ENCODE assay signal across 21 mouse cellular contexts in genomic region chr6:108884603-108885002, GRCm38 (mm10). TPM values are rescaled to one million over a fixed set of nuclear protein-coding genes. Genes with fewer than 3 reads are reported as not detected.
DNase-seq lines count a peak whose midpoint lies in the region; ATAC-seq and TF ChIP-seq lines count a peak whose summit lies in the region.
"Had no signal": no experiment of that assay in that cellular context is flagged by ENCODE, and none has a peak within 500 bp of the region (broad histone marks: within the 10 kb centered on the region; RNA-seq: fewer than 3 reads in every experiment).

No protein-coding gene starts in this region.

- H3K79me2 ChIP-seq in liver, adult 2 months (ENCODE audit: control insufficient read depth, insufficient read depth, low read length), result no peaks in the 10 kb centered on the region

- H3K9ac ChIP-seq in embryonic facial prominence, embryonic 14.5 days (ENCODE audit: low read depth, low read length), result no peak overlapping the region
- no peak overlapping the region for H3K9ac ChIP-seq in kidney, embryonic 15.5 days
- no peak overlapping the region for H3K9ac ChIP-seq in kidney, embryonic 14.5 days (ENCODE audit: low read depth, low read length)
- no peak overlapping the region for H3K9ac ChIP-seq in liver, adult 2 months (ENCODE audit: low read depth, low read length)
- H3K9ac ChIP-seq in limb, embryonic 14.5 days (ENCODE audit: low read depth, low read length, severe bottlenecking), result no peak overlapping the region
- H3K9ac ChIP-seq: forebrain, embryonic 13.5 days; forebrain, postnatal 0 days; hindbrain, embryonic 12.5 days had no signal

- H3K4me3 ChIP-seq in embryonic facial prominence, embryonic 14.5 days (ENCODE audit: low read depth, low read length), result no peak overlapping the region
- H3K4me3 ChIP-seq in embryonic facial prominence, embryonic 10.5 days, result no peak overlapping the region
- H3K4me3 ChIP-seq in kidney, embryonic 15.5 days (replicated peaks), result no peak overlapping the region
- H3K4me3 ChIP-seq in kidney, embryonic 14.5 days (ENCODE audit: low read length), result no peak overlapping the region
- no peak overlapping the region for H3K4me3 ChIP-seq in liver, adult 2 months (ENCODE audit: insufficient read depth, low read depth, low read length)
- H3K4me3 ChIP-seq in limb, embryonic 14.5 days (replicated peaks; ENCODE audit: low read length), result no peak overlapping the region
- H3K4me3 ChIP-seq: forebrain, embryonic 13.5 days; hindbrain, embryonic 12.5 days had no signal

- H3K36me3 ChIP-seq in embryonic facial prominence, embryonic 14.5 days (ENCODE audit: control insufficient read depth, insufficient read depth, low read length), result no peaks in the 10 kb centered on the region
- H3K36me3 ChIP-seq in embryonic facial prominence, embryonic 10.5 days (replicated peaks), result no peaks in the 10 kb centered on the region
- H3K36me3 ChIP-seq in kidney, embryonic 15.5 days, result no peaks in the 10 kb centered on the region
- no peaks in the 10 kb centered on the region for H3K36me3 ChIP-seq in kidney, embryonic 14.5 days (ENCODE audit: control insufficient read depth, insufficient read depth, low read length)
- H3K36me3 ChIP-seq in liver, adult 2 months (ENCODE audit: control insufficient read depth, insufficient read depth, low read length), result no peaks in the 10 kb centered on the region
- no peaks in the 10 kb centered on the region for H3K36me3 ChIP-seq in limb, embryonic 14.5 days (ENCODE audit: control insufficient read depth, insufficient read depth, low read length)
- H3K36me3 ChIP-seq: G1E; hindbrain, embryonic 12.5 days had no signal

- peak; percentile 44; the same call in 1 of the 2 replicates for ATAC-seq in embryonic facial prominence, embryonic 14.5 days (ENCODE audit: low read depth)
- ATAC-seq in kidney, embryonic 15.5 days (replicated peaks; ENCODE audit: low FRiP score), result peak; percentile 25; the same call in 1 of the 2 replicates
- ATAC-seq in kidney, embryonic 14.5 days (ENCODE audit: low FRiP score, low TSS enrichment), result no peak
- peak; percentile 81; the same call in 1 of the 2 replicates for ATAC-seq in limb, embryonic 14.5 days (ENCODE audit: low FRiP score, low read depth)
- ATAC-seq: CD4-positive, CD25-positive, alpha-beta regulatory T cell, adult 4 months; forebrain, embryonic 13.5 days; forebrain, postnatal 0 days; hindbrain, embryonic 16.5 days had no signal

- peak; percentile 36 for DNase-seq in embryonic facial prominence, embryonic 14.5 days (ENCODE audit: low spot score)
- no peak for DNase-seq in embryonic facial prominence, embryonic 10.5 days (ENCODE audit: low spot score)
- DNase-seq in liver, adult 2 months (ENCODE audit: extremely low read depth, low read depth, low spot score), result peak; percentile 70
- no peak for DNase-seq in liver
- no peak for DNase-seq in limb, embryonic 14.5 days (ENCODE audit: low spot score)
- DNase-seq: adrenal gland, adult 8-10 months; adrenal gland, postnatal 36 days; B cell, adult 2 months; cerebellum, adult 2 months; cerebellum, postnatal 10 days; forebrain, postnatal 0 days; gastrocnemius, postnatal 25 days; heart, postnatal 10 days; heart, postnatal 4 days had no signal

- no peak for TF ChIP-seq POLR2A in liver, adult 2 months (IDR thresholded peaks at IDR 0.05; ENCODE audit: extremely low read depth, insufficient read depth, low read length)
- no peak for TF ChIP-seq POLR2A in limb, embryonic 14.5 days (IDR thresholded peaks at IDR 0.05; ENCODE audit: borderline replicate concordance, extremely low read depth, insufficient read depth, insufficient read length)

- H3K4me1 ChIP-seq in embryonic facial prominence, embryonic 14.5 days (ENCODE audit: control insufficient read depth, insufficient read depth, low read length), result no peaks in the 10 kb centered on the region
- no peaks in the 10 kb centered on the region for H3K4me1 ChIP-seq in embryonic facial prominence, embryonic 10.5 days
- H3K4me1 ChIP-seq in kidney, embryonic 15.5 days, result peaks cover 4% of the 10 kb centered on the region; the same call in 1 of the 2 replicates
- H3K4me1 ChIP-seq in kidney, embryonic 14.5 days (ENCODE audit: control insufficient read depth, insufficient read depth, low read length), result no peaks in the 10 kb centered on the region
- H3K4me1 ChIP-seq in liver, adult 2 months (ENCODE audit: control insufficient read depth, insufficient read depth, low read length), result peaks cover 4% of the 10 kb centered on the region; the same call in 1 of the 2 replicates
- no peaks in the 10 kb centered on the region for H3K4me1 ChIP-seq in limb, embryonic 14.5 days (ENCODE audit: control insufficient read depth, insufficient read depth, low read length)
- H3K4me1 ChIP-seq: forebrain, embryonic 13.5 days; hindbrain, embryonic 12.5 days had no signal

- H3K27ac ChIP-seq in embryonic facial prominence, embryonic 14.5 days (replicated peaks; ENCODE audit: low read depth, low read length), result no peak overlapping the region
- H3K27ac ChIP-seq in embryonic facial prominence, embryonic 10.5 days (replicated peaks), result no peak overlapping the region
- 0 out of 2 replicates have a peak overlapping the region, but pooled peaks have one; percentile 2 for H3K27ac ChIP-seq in kidney, embryonic 15.5 days
- H3K27ac ChIP-seq in kidney, embryonic 14.5 days (ENCODE audit: low read depth, low read length), result no peak overlapping the region
- no peak overlapping the region for H3K27ac ChIP-seq in liver, adult 2 months (replicated peaks; ENCODE audit: insufficient read depth, low read depth, low read length)
- H3K27ac ChIP-seq in limb, embryonic 14.5 days (replicated peaks; ENCODE audit: low read depth, low read length), result no peak overlapping the region
- H3K27ac ChIP-seq: forebrain, embryonic 13.5 days; hindbrain, embryonic 12.5 days had no signal

- H3K9me3 ChIP-seq in embryonic facial prominence, embryonic 14.5 days (ENCODE audit: control insufficient read depth, low read length), result peaks cover 6% of the 10 kb centered on the region
- H3K9me3 ChIP-seq in embryonic facial prominence, embryonic 10.5 days, result no peaks in the 10 kb centered on the region
- H3K9me3 ChIP-seq in kidney, embryonic 15.5 days (replicated peaks), result 0 out of 2 replicates have a peak, but pooled peaks cover 4% of the 10 kb centered on the region
- 0 out of 2 replicates have a peak, but pooled peaks cover 5% of the 10 kb centered on the region for H3K9me3 ChIP-seq in kidney, embryonic 14.5 days (ENCODE audit: control insufficient read depth, low read length)
- H3K9me3 ChIP-seq in limb, embryonic 14.5 days (ENCODE audit: control insufficient read depth, low read length), result no peaks in the 10 kb centered on the region
- H3K9me3 ChIP-seq: hindbrain, embryonic 12.5 days had no signal

- 65% methylated on average over 5 of the region's 5 CpGs for WGBS in embryonic facial prominence, embryonic 14.5 days
- 77% methylated on average over 5 of the region's 5 CpGs for WGBS in embryonic facial prominence, embryonic 10.5 days
- WGBS in kidney, embryonic 15.5 days, result 42% methylated on average over 5 of the region's 5 CpGs
- 44% methylated on average over 5 of the region's 5 CpGs for WGBS in kidney, embryonic 14.5 days
- 46% methylated on average over 5 of the region's 5 CpGs for WGBS in liver, adult 2 months
- WGBS in limb, embryonic 14.5 days, result 51% methylated on average over 5 of the region's 5 CpGs

- no peak overlapping the region for H3K4me2 ChIP-seq in embryonic facial prominence, embryonic 14.5 days (ENCODE audit: low read depth, low read length)
- H3K4me2 ChIP-seq in kidney, embryonic 15.5 days, result no peak overlapping the region
- H3K4me2 ChIP-seq in kidney, embryonic 14.5 days (replicated peaks; ENCODE audit: low read depth, low read length), result no peak overlapping the region
- H3K4me2 ChIP-seq in limb, embryonic 14.5 days (replicated peaks; ENCODE audit: low read depth, low read length, severe bottlenecking), result no peak overlapping the region
- H3K4me2 ChIP-seq: forebrain, embryonic 13.5 days; hindbrain, embryonic 12.5 days had no signal

- H3K27me3 ChIP-seq in embryonic facial prominence, embryonic 14.5 days (replicated peaks; ENCODE audit: control insufficient read depth, insufficient read depth, low read length), result no peaks in the 10 kb centered on the region
- H3K27me3 ChIP-seq in embryonic facial prominence, embryonic 10.5 days (replicated peaks; ENCODE audit: low read depth, poor library complexity, severe bottlenecking), result no peaks in the 10 kb centered on the region
- H3K27me3 ChIP-seq in kidney, embryonic 15.5 days, result no peaks in the 10 kb centered on the region
- H3K27me3 ChIP-seq in kidney, embryonic 14.5 days (ENCODE audit: control insufficient read depth, insufficient read depth, low read length), result no peaks in the 10 kb centered on the region
- H3K27me3 ChIP-seq in liver, adult 2 months (ENCODE audit: control insufficient read depth, insufficient read depth, low read length), result no peaks in the 10 kb centered on the region
- H3K27me3 ChIP-seq in limb, embryonic 14.5 days (ENCODE audit: control insufficient read depth, insufficient read depth, low read length), result no peaks in the 10 kb centered on the region
- H3K27me3 ChIP-seq: forebrain, embryonic 13.5 days; hindbrain, embryonic 12.5 days had no signal

- TF ChIP-seq CTCF in liver, adult 2 months (IDR thresholded peaks at IDR 0.05; ENCODE audit: low read depth, low read length), result no peak

RNA-seq across cellular contexts. Expression of gene Edem1, which starts 56.2 kb away (rescaled TPM):
- polyA plus RNA-seq in embryonic facial prominence, embryonic 14.5 days (2014; fragmentation: Nextera tagmentation; extraction: Ambion mirVana), result 24.1 and 27.9 TPM in 2 replicates
- polyA plus RNA-seq in embryonic facial prominence, embryonic 10.5 days (2016; fragmentation: Nextera tagmentation; extraction: Ambion mirVana), result 19.1 and 19.9 TPM in 2 replicates
- polyA plus RNA-seq in kidney, embryonic 15.5 days (2015; fragmentation: Nextera tagmentation; extraction: Ambion mirVana), result 25.1 TPM in 2 replicates
- polyA plus RNA-seq in kidney, embryonic 14.5 days (2014; fragmentation: Nextera tagmentation; extraction: Ambion mirVana), result 20.7 and 26.4 TPM in 2 replicates
- total RNA-seq in liver, adult 2 months (2014; rRNA removed), result 102 and 109 TPM in 2 replicates
- 58.3 and 63.1 TPM in 2 replicates for polyA plus RNA-seq in liver, adult 2 months (2012; rRNA removed)
- 20.2 and 23.5 TPM in 2 replicates for polyA plus RNA-seq in limb, embryonic 14.5 days (2012; rRNA removed)
- polyA plus RNA-seq in limb, embryonic 14.5 days (2014; fragmentation: Nextera tagmentation; extraction: Ambion mirVana), result 24.2 and 26.3 TPM in 2 replicates

Comparison
In these comparisons a context has a peak if more than half of its experiments do, and no peak if none do; other contexts are left out.
1. DNase-seq: peak in embryonic facial prominence, embryonic 14.5 days (single experiment) and liver, adult 2 months (single experiment); none in embryonic facial prominence, embryonic 10.5 days (single experiment), liver (single experiment) and limb, embryonic 14.5 days (single experiment).